Mouse (Mus musculus): Measurements from ENCODE around the gene Map6. TPM values are rescaled to one million over a fixed set of nuclear protein-coding genes. Genes with fewer than 3 reads are reported as not detected.

Map6 gene
- polyA plus RNA-seq, 1 experiment from 2014 or later = 0.07 TPM

- Histone ChIP-seq H3K27ac (ENCODE audit: low read length) (no peak overlapping the region), H3K4me1 (ENCODE audit: control insufficient read depth, low read depth, low read length) (no peaks in the 10 kb centered on the region), H3K36me3 (ENCODE audit: control insufficient read depth, insufficient read depth) (no peaks in the 10 kb centered on the region), H3K4me2 (ENCODE audit: low read depth, low read length) (peak overlapping the region; percentile 55), H3K9me3 (replicated peaks; ENCODE audit: control insufficient read depth, low read length) (no peaks in the 10 kb centered on the region), H3K9ac (ENCODE audit: low read depth, low read length) (no peak overlapping the region), H3K4me3 (ENCODE audit: low read depth, low read length) (peak overlapping the region; percentile 32), H3K27me3 (ENCODE audit: control insufficient read depth, insufficient read depth, low read depth, low read length) (peaks cover 28% of the 10 kb centered on the region)
- WGBS (ENCODE audit: insufficient replicate concordance) = 3% methylated on average over 10 of the region's 10 CpGs
- ATAC-seq (ENCODE audit: low read depth) = no peak
These were observed 17.7 kb upstream of the Map6 start for GRCm38 (mm10) chr7:99249582-99249911.

GRCm38 (mm10) chr7:99250386-99250785, 16.9 kb upstream of the Map6 start:
- ATAC-seq (ENCODE audit: low read depth) = no peak
- Histone ChIP-seq H3K4me1 (ENCODE audit: control insufficient read depth, low read depth, low read length) (no peaks in the 10 kb centered on the region), H3K36me3 (ENCODE audit: control insufficient read depth, insufficient read depth) (no peaks in the 10 kb centered on the region), H3K27me3 (ENCODE audit: control insufficient read depth, insufficient read depth, low read depth, low read length) (peaks cover 28% of the 10 kb centered on the region), H3K9me3 (replicated peaks; ENCODE audit: control insufficient read depth, low read length) (no peaks in the 10 kb centered on the region), H3K4me3 (ENCODE audit: low read depth, low read length) (no peak overlapping the region), H3K27ac (ENCODE audit: low read length) (no peak overlapping the region), H3K9ac (ENCODE audit: low read depth, low read length) (no peak overlapping the region), H3K4me2 (ENCODE audit: low read depth, low read length) (no peak overlapping the region)
- 25% methylated on average over 9 of the region's 9 CpGs for WGBS (ENCODE audit: insufficient replicate concordance)

GRCm38 (mm10) chr7:99255006-99255405, 12.2 kb upstream of the Map6 start:
- no peaks in the 10 kb centered on the region for H3K36me3 ChIP-seq (ENCODE audit: control insufficient read depth, insufficient read depth)
- no peak overlapping the region for H3K4me3 ChIP-seq (ENCODE audit: low read depth, low read length)
- no peak overlapping the region for H3K27ac ChIP-seq (ENCODE audit: low read length)
- H3K4me2 ChIP-seq (ENCODE audit: low read depth, low read length) = no peak overlapping the region
- no peaks in the 10 kb centered on the region for H3K4me1 ChIP-seq (ENCODE audit: control insufficient read depth, low read depth, low read length)
- WGBS (ENCODE audit: insufficient replicate concordance) = 60% methylated on average over 7 of the region's 7 CpGs
- H3K9ac ChIP-seq (ENCODE audit: low read depth, low read length) = no peak overlapping the region
- H3K9me3 ChIP-seq (replicated peaks; ENCODE audit: control insufficient read depth, low read length) = no peaks in the 10 kb centered on the region
- peaks cover 4% of the 10 kb centered on the region; the same call in 1 of the 2 replicates for H3K27me3 ChIP-seq (ENCODE audit: control insufficient read depth, insufficient read depth, low read depth, low read length)
- ATAC-seq (ENCODE audit: low read depth) = no peak

- no peak for ATAC-seq (ENCODE audit: low read depth)
- Histone ChIP-seq H3K27me3 (ENCODE audit: control insufficient read depth, insufficient read depth, low read depth, low read length) (peaks cover 14% of the 10 kb centered on the region), H3K4me3 (ENCODE audit: low read depth, low read length) (no peak overlapping the region), H3K36me3 (ENCODE audit: control insufficient read depth, insufficient read depth) (no peaks in the 10 kb centered on the region), H3K9me3 (replicated peaks; ENCODE audit: control insufficient read depth, low read length) (no peaks in the 10 kb centered on the region), H3K4me2 (ENCODE audit: low read depth, low read length) (no peak overlapping the region), H3K27ac (ENCODE audit: low read length) (no peak overlapping the region), H3K9ac (ENCODE audit: low read depth, low read length) (no peak overlapping the region), H3K4me1 (ENCODE audit: control insufficient read depth, low read depth, low read length) (no peaks in the 10 kb centered on the region)
- WGBS (ENCODE audit: insufficient replicate concordance) = 46% methylated on average over 3 of the region's 3 CpGs
These were observed 5.3 kb upstream of the Map6 start for GRCm38 (mm10) chr7:99261900-99262299.

GRCm38 (mm10) chr7:99263509-99263908, 3.7 kb upstream of the Map6 start:
- ATAC-seq (ENCODE audit: low read depth) = no peak
- H3K27me3 ChIP-seq (ENCODE audit: control insufficient read depth, insufficient read depth, low read depth, low read length) = peaks cover 30% of the 10 kb centered on the region
- H3K4me1 ChIP-seq (ENCODE audit: control insufficient read depth, low read depth, low read length) = no peaks in the 10 kb centered on the region; the same call in none of the 2 replicates
- no peaks in the 10 kb centered on the region for H3K9me3 ChIP-seq (replicated peaks; ENCODE audit: control insufficient read depth, low read length)
- H3K9ac ChIP-seq (ENCODE audit: low read depth, low read length) = no peak overlapping the region
- WGBS (ENCODE audit: insufficient replicate concordance) = 23% methylated on average over 4 of the region's 4 CpGs
- no peak overlapping the region for H3K27ac ChIP-seq (ENCODE audit: low read length)
- no peak overlapping the region for H3K4me3 ChIP-seq (ENCODE audit: low read depth, low read length)
- H3K4me2 ChIP-seq (ENCODE audit: low read depth, low read length) = no peak overlapping the region
- H3K36me3 ChIP-seq (ENCODE audit: control insufficient read depth, insufficient read depth) = no peaks in the 10 kb centered on the region

- Histone ChIP-seq H3K4me1 (ENCODE audit: control insufficient read depth, low read depth, low read length) (no peaks in the 10 kb centered on the region; the same call in none of the 2 replicates), H3K36me3 (ENCODE audit: control insufficient read depth, insufficient read depth) (no peaks in the 10 kb centered on the region), H3K4me3 (ENCODE audit: low read depth, low read length) (no peak overlapping the region), H3K9ac (ENCODE audit: low read depth, low read length) (no peak overlapping the region), H3K4me2 (ENCODE audit: low read depth, low read length) (no peak overlapping the region), H3K27ac (ENCODE audit: low read length) (no peak overlapping the region), H3K27me3 (ENCODE audit: control insufficient read depth, insufficient read depth, low read depth, low read length) (peaks cover 41% of the 10 kb centered on the region), H3K9me3 (replicated peaks; ENCODE audit: control insufficient read depth, low read length) (no peaks in the 10 kb centered on the region)
- ATAC-seq (ENCODE audit: low read depth) = no peak
These were observed 2.6 kb upstream of the Map6 start for GRCm38 (mm10) chr7:99264597-99264996.

- no peak overlapping the region for H3K9ac ChIP-seq (ENCODE audit: low read depth, low read length)
These were observed 754 bp downstream of the Map6 start for GRCm38 (mm10) chr7:99267897-99268505.

GRCm38 (mm10) chr7:99268506-99268900, 1.3 kb downstream of the Map6 start:
- ATAC-seq (ENCODE audit: low read depth) = no peak
- Histone ChIP-seq H3K9ac (ENCODE audit: low read depth, low read length) (no peak overlapping the region), H3K4me3 (ENCODE audit: low read depth, low read length) (peak overlapping the region; percentile 33), H3K4me2 (ENCODE audit: low read depth, low read length) (peak overlapping the region; percentile 37; the same call in 1 of the 2 replicates), H3K36me3 (ENCODE audit: control insufficient read depth, insufficient read depth) (no peaks in the 10 kb centered on the region), H3K27ac (ENCODE audit: low read length) (no peak overlapping the region), H3K9me3 (replicated peaks; ENCODE audit: control insufficient read depth, low read length) (no peaks in the 10 kb centered on the region), H3K4me1 (ENCODE audit: control insufficient read depth, low read depth, low read length) (no peaks in the 10 kb centered on the region; the same call in none of the 2 replicates), H3K27me3 (ENCODE audit: control insufficient read depth, insufficient read depth, low read depth, low read length) (peaks cover 62% of the 10 kb centered on the region)
- WGBS (ENCODE audit: insufficient replicate concordance) = 1% methylated on average over 29 of the region's 29 CpGs

More at GRCm38 (mm10) chr7:99267897-99268505, 754 bp downstream of the Map6 start:
- no peak for ATAC-seq (ENCODE audit: low read depth)
- H3K4me2 ChIP-seq (ENCODE audit: low read depth, low read length) = peak overlapping the region; percentile 37; the same call in 1 of the 2 replicates
- H3K4me1 ChIP-seq (ENCODE audit: control insufficient read depth, low read depth, low read length) = no peaks in the 10 kb centered on the region; the same call in none of the 2 replicates
- H3K4me3 ChIP-seq (ENCODE audit: low read depth, low read length) = peak overlapping the region; percentile 33
- H3K27me3 ChIP-seq (ENCODE audit: control insufficient read depth, insufficient read depth, low read depth, low read length) = peaks cover 62% of the 10 kb centered on the region
- no peaks in the 10 kb centered on the region for H3K36me3 ChIP-seq (ENCODE audit: control insufficient read depth, insufficient read depth)
- H3K27ac ChIP-seq (ENCODE audit: low read length) = no peak overlapping the region
- WGBS (ENCODE audit: insufficient replicate concordance) = under 1% methylated on average over 59 of the region's 59 CpGs
- H3K9me3 ChIP-seq (replicated peaks; ENCODE audit: control insufficient read depth, low read length) = no peaks in the 10 kb centered on the region

- Histone ChIP-seq H3K4me3 (ENCODE audit: low read depth, low read length) (no peak overlapping the region), H3K27ac (ENCODE audit: low read length) (no peak overlapping the region), H3K27me3 (ENCODE audit: control insufficient read depth, insufficient read depth, low read depth, low read length) (peaks cover 68% of the 10 kb centered on the region), H3K9me3 (replicated peaks; ENCODE audit: control insufficient read depth, low read length) (no peaks in the 10 kb centered on the region), H3K4me1 (ENCODE audit: control insufficient read depth, low read depth, low read length) (no peaks in the 10 kb centered on the region; the same call in none of the 2 replicates), H3K4me2 (ENCODE audit: low read depth, low read length) (no peak overlapping the region), H3K9ac (ENCODE audit: low read depth, low read length) (no peak overlapping the region), H3K36me3 (ENCODE audit: control insufficient read depth, insufficient read depth) (no peaks in the 10 kb centered on the region)
- ATAC-seq (ENCODE audit: low read depth) = no peak
- WGBS (ENCODE audit: insufficient replicate concordance) = 7% methylated on average over 42 of the region's 42 CpGs
These were observed 2.0 kb downstream of the Map6 start for GRCm38 (mm10) chr7:99268951-99269945.
